ENCODE assay signal across 9 mouse cellular contexts in the genomic region with DNA sequence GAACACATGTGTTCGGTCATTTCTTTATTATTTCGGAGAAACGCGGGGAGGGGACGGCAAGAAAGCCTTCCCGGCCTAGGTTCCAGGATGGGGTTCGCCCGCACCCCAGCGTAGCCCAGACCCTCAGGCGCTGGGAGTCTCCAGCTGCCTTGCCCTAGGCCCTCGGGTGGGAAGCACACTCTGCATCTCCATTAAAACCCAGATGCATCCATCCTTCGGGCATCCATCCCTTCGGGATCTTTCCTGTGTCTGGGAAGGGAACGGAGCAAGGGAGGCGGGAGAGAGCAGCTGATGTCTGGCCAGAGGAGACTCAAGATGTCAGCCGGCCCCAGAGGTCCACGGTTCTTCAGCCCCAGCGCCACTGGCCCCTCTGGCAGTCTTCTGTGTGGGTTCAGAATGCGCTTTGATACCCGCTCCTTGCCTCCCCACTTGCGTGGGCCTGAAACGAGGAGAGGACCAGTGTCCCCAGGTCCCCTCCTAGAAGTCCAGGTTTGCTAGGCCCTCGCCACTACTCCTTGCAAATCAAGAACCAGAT. TPM values are rescaled to one million over a fixed set of nuclear protein-coding genes. Genes with fewer than 3 reads are reported as not detected.
DNase-seq lines count a peak whose midpoint lies in the region; ATAC-seq lines count a peak whose summit lies in the region.
"Had no signal": no experiment of that assay in that cellular context is flagged by ENCODE, and none has a peak within 500 bp of the region (broad histone marks: within the 10 kb centered on the region; RNA-seq: fewer than 3 reads in every experiment).

No protein-coding gene starts in this region.

- WGBS in limb, embryonic 11.5 days, result 5% methylated on average over 23 of the region's 23 CpGs

- H3K27me3 ChIP-seq in limb, embryonic 11.5 days (ENCODE audit: control insufficient read depth, insufficient read depth, low read length), result peaks cover 35% of the 10 kb centered on the region

- DNase-seq in adrenal gland, postnatal 25 days, result peak; percentile 2
- no peak for DNase-seq in adrenal gland, adult 8-10 months
- DNase-seq in right cerebral cortex, postnatal 4 days, result peak; percentile 13
- no peak for DNase-seq in right cerebral cortex, postnatal 10 days (ENCODE audit: low spot score in 2 of 2)
- no peak for DNase-seq in limb, embryonic 11.5 days (ENCODE audit: low spot score)
- DNase-seq in ovary, postnatal 10 days (ENCODE audit: low spot score), result no peak
- DNase-seq in ovary, adult 18-20 months (ENCODE audit: low spot score), result no peak
- DNase-seq in spleen, adult 12 weeks (ENCODE audit: low spot score), result no peak

- H3K9me3 ChIP-seq in limb, embryonic 11.5 days (ENCODE audit: control insufficient read depth, low read length), result no peaks in the 10 kb centered on the region

- no peak overlapping the region for H3K9ac ChIP-seq in limb, embryonic 11.5 days (ENCODE audit: low read length)
- H3K9ac ChIP-seq: liver, embryonic 14.5 days had no signal

- H3K4me2 ChIP-seq in limb, embryonic 11.5 days (ENCODE audit: low read depth, severe bottlenecking), result peak overlapping the region; percentile 54

- H3K36me3 ChIP-seq in limb, embryonic 11.5 days (ENCODE audit: control insufficient read depth, insufficient read depth, low read length), result no peaks in the 10 kb centered on the region

- no peak overlapping the region for H3K27ac ChIP-seq in limb, embryonic 11.5 days (replicated peaks; ENCODE audit: low read depth, low read length)
- H3K27ac ChIP-seq: liver, embryonic 14.5 days had no signal

- peaks cover 4% of the 10 kb centered on the region for H3K4me1 ChIP-seq in limb, embryonic 11.5 days (ENCODE audit: control insufficient read depth, insufficient read depth, low read length)

- H3K4me3 ChIP-seq in limb, embryonic 11.5 days (ENCODE audit: low read depth, low read length), result peak overlapping the region; percentile 25

- no peak for ATAC-seq in limb, embryonic 11.5 days (ENCODE audit: insufficient number of reproducible peaks, low FRiP score, low TSS enrichment, low read depth)

RNA-seq across cellular contexts. Expression of a gene that starts 2.3 kb away (rescaled TPM):
- total RNA-seq in adrenal gland, postnatal 25 days (2021), result not detected in 2 replicates
- total RNA-seq in adrenal gland, adult 8-10 months (2022), result not detected
- polyA plus RNA-seq in limb, embryonic 11.5 days (2014; fragmentation: Nextera tagmentation; extraction: Ambion mirVana), result 0.09 and 0.13 TPM in 2 replicates
- polyA plus RNA-seq: liver, embryonic 14.5 days had no signal

Comparison
In these comparisons a context has a peak if more than half of its experiments do, and no peak if none do; other contexts are left out.
1. DNase-seq: peak in adrenal gland, postnatal 25 days (single experiment) and right cerebral cortex, postnatal 4 days (single experiment); none in adrenal gland, adult 8-10 months (single experiment), right cerebral cortex, postnatal 10 days (0 of 2), limb, embryonic 11.5 days (single experiment), ovary, postnatal 10 days (single experiment), ovary, adult 18-20 months (single experiment) and spleen, adult 12 weeks (single experiment).